Mouse (Mus musculus) heart, embryonic 12.5 days (tissue): ENCODE results near the gene Crybg1. TPM values are rescaled to one million over a fixed set of nuclear protein-coding genes. Genes with fewer than 3 reads are reported as not detected.
"Not testable (repeated sequence)": the region's sequence is repeated elsewhere in the genome, so short reads cannot be mapped to it uniquely, and the experiment has no call there.

Experiments
- ATAC-seq: fragments of 200-750 bp; cut with Nextera tagmentation; 2 replicates; pipeline ENCODE4 v1.8.0; 2017; ENCODE audit warnings: moderate TSS enrichment, moderate library complexity; ENCODE audit not compliant: insufficient number of reproducible peaks, low FRiP score
- H3K27ac ChIP-seq: fragments of 300-500 bp; sonication (generic); 2 replicates; pipeline ENCODE4 v1.5.1; 2016; ENCODE audit warnings: mild to moderate bottlenecking, moderate library complexity; ENCODE audit not compliant: poor library complexity, severe bottlenecking
- H3K27me3 ChIP-seq: fragments of 300-500 bp; sonication (generic); replicated peaks from 2 replicates; pipeline ENCODE4 v1.6.1; 2016; ENCODE audit warnings: mild to moderate bottlenecking, moderate library complexity
- H3K36me3 ChIP-seq: fragments of 300-500 bp; sonication (generic); 2 replicates; pipeline ENCODE4 v1.6.1; 2016; ENCODE audit warnings: mild to moderate bottlenecking, moderate library complexity
- H3K4me1 ChIP-seq: fragments of 300-500 bp; sonication (generic); replicated peaks from 2 replicates; pipeline ENCODE4 v1.6.1; 2016; ENCODE audit warnings: mild to moderate bottlenecking
- H3K4me2 ChIP-seq: fragments of 300-500 bp; sonication (generic); 2 replicates; pipeline ENCODE4 v1.6.1; 2016; ENCODE audit warnings: mild to moderate bottlenecking, moderate library complexity
- H3K4me3 ChIP-seq: fragments of 300-500 bp; sonication (generic); 2 replicates; pipeline ENCODE4 v1.5.1; 2016; ENCODE audit warnings: mild to moderate bottlenecking
- H3K9ac ChIP-seq: fragments of 300-500 bp; sonication (generic); 2 replicates; pipeline ENCODE4 v1.6.1; 2016; ENCODE audit warnings: mild to moderate bottlenecking, moderate library complexity
- H3K9me3 ChIP-seq: fragments of 300-500 bp; sonication (generic); replicated peaks from 2 replicates; pipeline ENCODE4 v1.6.1; 2016; ENCODE audit warnings: mild to moderate bottlenecking, moderate library complexity
- WGBS: fragments of 180-500 bp; shearing (Covaris S2); methylation state at CpG from one replicate; pipeline ENCODE4 v1.1.7; 2016; 5-methylcytosine and 5-hydroxymethylcytosine counted together
- polyA plus RNA-seq: library from polyadenylated mRNA; unstranded; fragments of >200 nt; fragmentation: Nextera tagmentation; extraction: Ambion mirVana; gene quantifications from 2 replicates; pipeline ENCODE4 v1.2.1, GENCODE M21; 2016

The Crybg1 gene
- polyA plus RNA-seq, 1 experiment from 2014 or later, result 0.32 TPM

DNA sequence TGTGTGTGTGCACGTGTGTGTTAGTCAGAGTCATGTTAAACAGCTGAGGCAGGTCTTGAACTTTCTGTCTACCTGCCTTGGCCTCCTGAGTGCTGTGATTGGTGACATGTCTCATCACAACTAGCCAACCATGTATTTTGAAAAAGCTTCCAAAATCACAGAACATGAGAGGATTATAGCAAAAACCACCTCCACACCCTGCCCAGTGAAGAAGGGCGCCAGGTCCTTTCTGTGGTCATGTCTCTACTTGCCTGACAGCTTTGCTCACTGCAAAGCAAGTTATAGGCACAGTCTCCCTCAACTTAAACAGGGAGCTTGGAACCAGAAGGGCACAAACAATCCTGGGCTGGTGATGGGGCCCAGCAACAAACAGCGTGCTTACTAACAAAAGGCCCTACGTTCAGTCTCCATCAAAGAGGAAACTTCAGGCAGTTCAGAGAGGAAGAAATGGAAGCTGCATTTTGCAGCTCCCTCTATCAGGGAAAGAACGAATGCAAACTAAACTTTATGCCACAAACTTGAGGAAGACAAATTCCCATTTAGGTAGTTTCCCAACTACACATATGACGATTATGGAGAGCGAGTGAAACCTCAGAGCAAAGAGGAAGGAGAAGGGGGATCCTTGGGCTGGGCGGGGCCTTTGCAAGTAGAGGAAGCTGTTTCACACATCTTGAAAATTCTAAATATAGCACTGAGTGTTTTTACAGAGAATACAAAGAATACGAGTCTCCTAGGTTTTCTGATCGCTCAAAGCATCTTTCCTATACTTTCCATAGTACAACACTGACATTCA is 152.6 kb downstream of the Crybg1 start:
- Histone ChIP-seq H3K9ac (no peak overlapping the region), H3K4me1 (peaks cover 5% of the 10 kb centered on the region; the same call in 1 of the 2 replicates), H3K36me3 (no peaks in the 10 kb centered on the region), H3K9me3 (no peaks in the 10 kb centered on the region), H3K27ac (no peak overlapping the region), H3K4me2 (no peak overlapping the region), H3K4me3 (no peak overlapping the region), H3K27me3 (peaks cover 20% of the 10 kb centered on the region)
- no peak for ATAC-seq
- 71% methylated on average over 10 of the region's 10 CpGs for WGBS

DNA sequence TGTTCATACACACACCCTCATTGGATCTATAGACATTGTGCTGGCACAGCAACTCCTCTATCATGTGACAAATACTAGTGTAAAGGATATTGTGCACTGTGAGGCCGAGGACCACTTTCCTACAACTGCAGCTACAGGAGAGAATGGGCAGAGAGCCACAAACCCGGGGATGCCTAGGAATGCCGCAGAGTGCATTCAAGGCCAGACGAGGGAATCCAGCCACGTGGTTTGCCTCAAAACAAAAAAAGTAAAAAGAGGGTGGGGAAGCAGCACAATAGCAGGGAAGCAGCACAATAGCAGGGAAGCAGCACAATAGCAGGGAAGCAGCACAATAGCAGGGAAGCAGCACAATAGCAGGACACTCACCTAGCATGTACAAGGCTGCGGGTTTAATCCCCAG is 155.5 kb downstream of the Crybg1 start:
- Histone ChIP-seq H3K4me1 (no peaks in the 10 kb centered on the region; the same call in 1 of the 2 replicates), H3K9ac (no peak overlapping the region), H3K4me2 (no peak overlapping the region), H3K9me3 (no peaks in the 10 kb centered on the region), H3K36me3 (no peaks in the 10 kb centered on the region), H3K27me3 (peaks cover 7% of the 10 kb centered on the region; the same call in 1 of the 2 replicates), H3K27ac (no peak overlapping the region), H3K4me3 (no peak overlapping the region)
- ATAC-seq, result no peak
- WGBS, result 32% methylated on average over 6 of the region's 6 CpGs

GRCm38 (mm10) chr10:43992506-43992905 is 156.1 kb downstream of the Crybg1 start:
- Histone ChIP-seq H3K4me3 (no peak overlapping the region), H3K9ac (no peak overlapping the region), H3K36me3 (no peaks in the 10 kb centered on the region), H3K9me3 (no peaks in the 10 kb centered on the region), H3K27me3 (peaks cover 7% of the 10 kb centered on the region; the same call in 1 of the 2 replicates), H3K4me1 (no peaks in the 10 kb centered on the region; the same call in 1 of the 2 replicates), H3K4me2 (no peak overlapping the region), H3K27ac (no peak overlapping the region)
- WGBS, result 70% methylated on average over 5 of the region's 5 CpGs
- ATAC-seq, result no peak

GRCm38 (mm10) chr10:43991268-43991667 is 157.4 kb downstream of the Crybg1 start:
- no peak overlapping the region for H3K27ac ChIP-seq
- no peaks in the 10 kb centered on the region for H3K36me3 ChIP-seq
- H3K27me3 ChIP-seq, result peaks cover 7% of the 10 kb centered on the region; the same call in 1 of the 2 replicates
- H3K9ac ChIP-seq, result no peak overlapping the region
- ATAC-seq, result no peak
- H3K4me3 ChIP-seq, result no peak overlapping the region
- no peaks in the 10 kb centered on the region for H3K9me3 ChIP-seq
- H3K4me1 ChIP-seq, result no peaks in the 10 kb centered on the region; the same call in 1 of the 2 replicates
- WGBS, result 90% methylated on average over 5 of the region's 5 CpGs
- no peak overlapping the region for H3K4me2 ChIP-seq

- no peak overlapping the region for H3K9ac ChIP-seq
- H3K9me3 ChIP-seq, result no peaks in the 10 kb centered on the region
- H3K27me3 ChIP-seq, result no peaks in the 10 kb centered on the region
- no peak for ATAC-seq
- no peak overlapping the region for H3K4me2 ChIP-seq
- H3K4me3 ChIP-seq, result no peak overlapping the region
- H3K4me1 ChIP-seq, result no peaks in the 10 kb centered on the region
- 88% methylated on average over 2 of the region's 2 CpGs for WGBS
- H3K36me3 ChIP-seq, result no peaks in the 10 kb centered on the region
- no peak overlapping the region for H3K27ac ChIP-seq
Measured at GRCm38 (mm10) chr10:43983866-43984265, 164.8 kb downstream of the Crybg1 start.

GRCm38 (mm10) chr10:43983241-43983640 is 165.4 kb downstream of the Crybg1 start:
- H3K4me3 ChIP-seq, result no peak overlapping the region
- ATAC-seq, result no peak
- H3K9me3 ChIP-seq, result no peaks in the 10 kb centered on the region
- no peaks in the 10 kb centered on the region for H3K36me3 ChIP-seq
- H3K4me2 ChIP-seq, result no peak overlapping the region
- no peaks in the 10 kb centered on the region for H3K4me1 ChIP-seq
- H3K9ac ChIP-seq, result no peak overlapping the region
- H3K27me3 ChIP-seq, result no peaks in the 10 kb centered on the region
- no peak overlapping the region for H3K27ac ChIP-seq
- 84% methylated on average over 5 of the region's 5 CpGs for WGBS

DNA sequence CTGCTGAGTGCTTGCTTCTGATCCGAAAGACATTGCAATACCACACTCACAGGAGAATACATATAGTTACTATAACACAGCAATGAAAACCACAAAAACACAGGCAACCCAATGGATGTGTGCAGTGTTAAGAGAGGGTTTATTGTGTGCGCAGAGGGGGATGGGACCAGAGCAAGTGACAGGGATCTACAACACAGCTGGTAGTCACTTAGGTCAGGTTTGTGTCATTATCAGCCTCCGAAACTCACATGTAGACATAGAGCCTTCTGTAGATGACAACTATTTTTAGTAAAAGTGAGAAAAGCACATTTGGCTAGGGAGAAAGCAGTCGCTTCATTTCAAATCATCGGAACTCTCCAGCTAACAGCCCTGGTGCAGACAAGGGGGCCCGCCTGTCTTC is 166.2 kb downstream of the Crybg1 start:
- Histone ChIP-seq H3K4me1 (no peaks in the 10 kb centered on the region), H3K9ac (no peak overlapping the region), H3K9me3 (no peaks in the 10 kb centered on the region), H3K4me2 (no peak overlapping the region), H3K27me3 (no peaks in the 10 kb centered on the region), H3K4me3 (no peak overlapping the region), H3K27ac (no peak overlapping the region), H3K36me3 (no peaks in the 10 kb centered on the region)
- no peak for ATAC-seq
- 83% methylated on average over 6 of the region's 6 CpGs for WGBS

DNA sequence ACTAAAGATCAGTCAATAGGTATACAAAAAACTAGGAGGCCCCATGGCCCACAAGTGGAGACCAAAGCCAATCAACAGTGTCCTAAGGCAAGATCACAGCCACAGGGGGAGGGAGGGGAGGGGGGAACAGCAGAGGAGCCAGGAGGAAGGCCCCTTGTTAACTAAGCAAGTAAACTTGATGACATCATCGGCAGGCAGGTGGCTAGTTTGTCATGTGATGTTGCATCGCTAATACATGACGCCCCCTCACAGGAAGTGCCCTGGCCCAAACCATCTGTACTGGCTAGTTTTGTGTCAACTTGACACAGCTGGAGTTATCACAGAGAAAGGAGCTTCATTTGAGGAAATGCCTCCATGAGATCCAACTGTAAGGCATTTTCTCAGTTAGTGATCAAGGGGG is 167.9 kb downstream of the Crybg1 start:
- not testable (repeated sequence) for H3K27me3 ChIP-seq, H3K4me1 ChIP-seq, ATAC-seq, H3K9me3 ChIP-seq, H3K4me3 ChIP-seq, H3K36me3 ChIP-seq, H3K27ac ChIP-seq, H3K9ac ChIP-seq, H3K4me2 ChIP-seq
- WGBS, result 81% methylated on average over 3 of the region's 3 CpGs

DNA sequence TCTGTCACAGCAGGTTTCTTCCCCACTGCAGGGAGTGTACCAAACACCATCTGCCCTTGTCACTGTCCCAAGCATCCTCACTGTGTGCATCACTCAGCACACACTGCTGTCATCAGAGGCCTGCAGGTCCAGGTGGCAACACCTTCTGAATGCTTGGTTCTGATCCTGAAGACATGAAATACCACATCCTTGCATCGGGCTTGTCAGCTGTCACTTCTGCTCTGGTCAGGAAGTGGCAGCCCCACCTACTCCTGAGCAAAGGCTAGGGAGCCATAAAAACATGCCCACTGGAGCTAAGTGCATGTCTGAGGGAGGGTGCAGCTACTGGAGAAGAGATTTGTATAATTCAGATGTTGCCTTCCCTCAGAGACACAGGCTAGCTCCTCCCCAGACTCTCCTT is 168.6 kb downstream of the Crybg1 start:
- Histone ChIP-seq H3K9ac (no peak overlapping the region), H3K9me3 (no peaks in the 10 kb centered on the region), H3K36me3 (no peaks in the 10 kb centered on the region), H3K27me3 (no peaks in the 10 kb centered on the region), H3K4me1 (no peaks in the 10 kb centered on the region), H3K4me2 (no peak overlapping the region), H3K4me3 (no peak overlapping the region), H3K27ac (no peak overlapping the region)
- no peak for ATAC-seq
- 50% methylated on average over 1 of the region's 1 CpGs for WGBS

DNA sequence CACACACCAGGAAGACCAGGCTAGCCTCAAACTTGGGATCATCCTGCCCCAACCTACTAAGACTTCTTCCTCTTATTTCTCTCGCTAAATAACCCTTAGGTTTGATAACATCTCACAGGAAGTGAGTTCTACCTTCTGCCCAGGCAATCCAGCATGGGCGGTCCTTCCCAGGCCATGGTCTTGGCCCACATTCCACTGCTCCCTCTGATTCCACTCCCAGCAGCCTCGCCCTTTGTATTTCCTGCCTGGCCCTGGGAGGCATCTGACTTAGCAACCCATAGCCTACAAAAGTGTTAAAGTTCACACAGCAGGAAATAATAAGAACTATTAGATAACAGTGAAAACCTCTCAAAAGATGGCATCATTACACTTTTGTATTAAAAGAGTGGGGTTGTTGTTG is 171.3 kb downstream of the Crybg1 start:
- no peak for ATAC-seq

GRCm38 (mm10) chr10:43973244-43973643 is 175.4 kb downstream of the Crybg1 start:
- Histone ChIP-seq H3K4me3 (no peak overlapping the region), H3K9ac (no peak overlapping the region), H3K4me2 (no peak overlapping the region), H3K4me1 (no peaks in the 10 kb centered on the region), H3K9me3 (no peaks in the 10 kb centered on the region), H3K27me3 (no peaks in the 10 kb centered on the region), H3K36me3 (no peaks in the 10 kb centered on the region), H3K27ac (no peak overlapping the region)
- no peak for ATAC-seq
- 76% methylated on average over 2 of the region's 2 CpGs for WGBS

More for the DNA sequence above, 171.3 kb downstream of the Crybg1 start:
- H3K4me1 ChIP-seq, result no peaks in the 10 kb centered on the region
- no peak overlapping the region for H3K27ac ChIP-seq
- H3K27me3 ChIP-seq, result no peaks in the 10 kb centered on the region
- no peaks in the 10 kb centered on the region for H3K36me3 ChIP-seq
- 45% methylated on average over 3 of the region's 3 CpGs for WGBS
- no peaks in the 10 kb centered on the region for H3K9me3 ChIP-seq
- H3K4me2 ChIP-seq, result no peak overlapping the region
- H3K4me3 ChIP-seq, result no peak overlapping the region
- H3K9ac ChIP-seq, result no peak overlapping the region

GRCm38 (mm10) chr10:43964943-43965342 is 183.7 kb downstream of the Crybg1 start:
- Histone ChIP-seq H3K36me3 (no peaks in the 10 kb centered on the region), H3K9me3 (0 out of 2 replicates have a peak, but pooled peaks cover 2% of the 10 kb centered on the region), H3K27ac (no peak overlapping the region), H3K4me3 (no peak overlapping the region), H3K4me2 (no peak overlapping the region), H3K9ac (no peak overlapping the region), H3K4me1 (no peaks in the 10 kb centered on the region), H3K27me3 (no peaks in the 10 kb centered on the region)
- WGBS, result 66% methylated on average over 2 of the region's 2 CpGs
- ATAC-seq, result no peak
